Comparison of ENCODE assay signal across 9 mouse cellular contexts in the genomic region with DNA sequence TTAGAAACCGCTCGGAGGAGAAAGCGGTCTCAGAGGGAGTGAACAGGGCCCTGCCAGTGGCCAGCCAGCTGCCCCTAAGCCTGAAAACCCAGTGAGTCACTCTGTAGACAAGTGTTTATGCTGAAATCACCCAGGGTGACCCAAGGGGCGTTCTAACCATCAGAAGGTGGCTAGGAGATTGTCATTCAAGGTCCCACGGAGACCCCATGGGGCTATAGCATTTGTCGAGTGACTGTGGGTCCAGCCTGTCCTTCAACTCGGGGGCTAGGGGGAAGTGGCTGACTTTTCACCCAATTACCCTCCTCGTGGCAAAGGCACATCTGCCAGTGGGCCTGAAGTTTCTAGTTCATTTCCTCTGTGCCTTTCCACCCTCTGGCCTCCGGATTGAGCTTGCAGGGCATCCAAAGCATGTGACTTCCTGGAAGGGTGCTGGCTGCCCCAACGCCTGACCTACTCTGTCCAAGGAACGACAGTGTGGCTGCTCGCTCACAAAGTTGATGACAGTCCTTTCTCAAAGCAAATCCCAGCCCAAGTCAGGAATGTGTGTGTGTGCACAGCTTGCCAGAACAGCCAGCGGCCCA.
DNase-seq lines count a peak whose midpoint lies in the region; ATAC-seq and TF ChIP-seq lines count a peak whose summit lies in the region.
"Had no signal": no experiment of that assay in that cellular context is flagged by ENCODE, and none has a peak within 500 bp of the region (broad histone marks: within the 10 kb centered on the region; RNA-seq: fewer than 3 reads in every experiment).

No protein-coding gene starts in this region.

- H3K27me3 ChIP-seq in forebrain, postnatal 0 days (ENCODE audit: insufficient read depth, low read length) = no peaks in the 10 kb centered on the region
- no peaks in the 10 kb centered on the region for H3K27me3 ChIP-seq in hindbrain, embryonic 11.5 days (ENCODE audit: control insufficient read depth, insufficient read depth, low read length)
- H3K27me3 ChIP-seq in limb, embryonic 15.5 days = no peaks in the 10 kb centered on the region
- no peaks in the 10 kb centered on the region for H3K27me3 ChIP-seq in midbrain, embryonic 15.5 days (replicated peaks)

- WGBS in forebrain, postnatal 0 days = 26% methylated on average over 13 of the region's 13 CpGs
- 23% methylated on average over 13 of the region's 13 CpGs for WGBS in hindbrain, embryonic 11.5 days
- 38% methylated on average over 13 of the region's 13 CpGs for WGBS in limb, embryonic 15.5 days
- WGBS in midbrain, embryonic 15.5 days = 18% methylated on average over 13 of the region's 13 CpGs

- no peak for TF ChIP-seq CTCF in forebrain, postnatal 0 days (IDR thresholded peaks at IDR 0.05; ENCODE audit: low read depth)

- peaks cover 10% of the 10 kb centered on the region; the same call in 1 of the 2 replicates for H3K4me1 ChIP-seq in forebrain, postnatal 0 days (ENCODE audit: insufficient read depth)
- H3K4me1 ChIP-seq in hindbrain, embryonic 11.5 days (replicated peaks; ENCODE audit: control insufficient read depth, insufficient read depth, low read length) = peaks cover 6% of the 10 kb centered on the region
- peaks cover 29% of the 10 kb centered on the region for H3K4me1 ChIP-seq in limb, embryonic 15.5 days
- H3K4me1 ChIP-seq in midbrain, embryonic 15.5 days = peaks cover 35% of the 10 kb centered on the region

- no peak overlapping the region for H3K4me3 ChIP-seq in forebrain, postnatal 0 days (ENCODE audit: low read depth, low read length)
- no peak overlapping the region for H3K4me3 ChIP-seq in hindbrain, embryonic 11.5 days (ENCODE audit: low read depth, low read length)
- no peak overlapping the region for H3K4me3 ChIP-seq in limb, embryonic 15.5 days
- H3K4me3 ChIP-seq in midbrain, embryonic 15.5 days = no peak overlapping the region

- no peaks in the 10 kb centered on the region for H3K9me3 ChIP-seq in forebrain, postnatal 0 days (ENCODE audit: low read length)
- H3K9me3 ChIP-seq in hindbrain, embryonic 11.5 days (ENCODE audit: control insufficient read depth, low read length) = no peaks in the 10 kb centered on the region
- H3K9me3 ChIP-seq in limb, embryonic 15.5 days = no peaks in the 10 kb centered on the region
- no peaks in the 10 kb centered on the region for H3K9me3 ChIP-seq in midbrain, embryonic 15.5 days

- 0 out of 2 replicates have a peak overlapping the region, but pooled peaks have one; percentile 4 for H3K4me2 ChIP-seq in forebrain, postnatal 0 days (ENCODE audit: low read depth)
- H3K4me2 ChIP-seq in hindbrain, embryonic 11.5 days (replicated peaks; ENCODE audit: low read depth, low read length) = no peak overlapping the region
- H3K4me2 ChIP-seq in limb, embryonic 15.5 days = no peak overlapping the region
- H3K4me2 ChIP-seq in midbrain, embryonic 15.5 days = no peak overlapping the region

- H3K27ac ChIP-seq in forebrain, postnatal 0 days (ENCODE audit: low read depth, low read length) = peak overlapping the region; percentile 69
- H3K27ac ChIP-seq in hindbrain, embryonic 11.5 days (ENCODE audit: low read depth, low read length) = peak overlapping the region; percentile 37
- peak overlapping the region; percentile 47; the same call in 1 of the 2 replicates for H3K27ac ChIP-seq in limb, embryonic 15.5 days
- H3K27ac ChIP-seq in midbrain, embryonic 15.5 days = peak overlapping the region; percentile 66
- H3K27ac ChIP-seq: liver, embryonic 14.5 days had no signal

- no peaks in the 10 kb centered on the region for H3K36me3 ChIP-seq in forebrain, postnatal 0 days (ENCODE audit: insufficient read depth)
- H3K36me3 ChIP-seq in hindbrain, embryonic 11.5 days (ENCODE audit: control insufficient read depth, insufficient read depth, low read length) = no peaks in the 10 kb centered on the region
- no peaks in the 10 kb centered on the region for H3K36me3 ChIP-seq in limb, embryonic 15.5 days
- H3K36me3 ChIP-seq in midbrain, embryonic 15.5 days (replicated peaks) = no peaks in the 10 kb centered on the region

- ATAC-seq in forebrain, postnatal 0 days = peak; percentile 73
- ATAC-seq in hindbrain, embryonic 11.5 days (ENCODE audit: low FRiP score) = peak; percentile 45; the same call in 1 of the 2 replicates
- ATAC-seq in limb, embryonic 15.5 days (ENCODE audit: insufficient number of reproducible peaks, low FRiP score, low TSS enrichment, low read depth) = no peak
- ATAC-seq in midbrain, embryonic 15.5 days (replicated peaks) = peak; percentile 25; the same call in 1 of the 2 replicates
- ATAC-seq in erythroid progenitor cell, adult 5-6 weeks (replicated peaks; ENCODE audit: low FRiP score, poor library complexity, severe bottlenecking) = no peak

- no peak overlapping the region for H3K9ac ChIP-seq in forebrain, postnatal 0 days
- 0 out of 2 replicates have a peak overlapping the region, but pooled peaks have one; percentile 15 for H3K9ac ChIP-seq in hindbrain, embryonic 11.5 days (ENCODE audit: low read depth, low read length)
- no peak overlapping the region for H3K9ac ChIP-seq in limb, embryonic 15.5 days
- no peak overlapping the region for H3K9ac ChIP-seq in midbrain, embryonic 15.5 days
- H3K9ac ChIP-seq: liver, embryonic 14.5 days had no signal

- peak; percentile 81 for DNase-seq in MN1 (ENCODE audit: low spot score)
- DNase-seq in adrenal gland, postnatal 14 days = peak; percentile 66
- DNase-seq in forebrain, postnatal 0 days = no peak
- peak; percentile 47 for DNase-seq in hindbrain, embryonic 11.5 days (ENCODE audit: low spot score)
- no peak for DNase-seq in T-cell, adult 2 months (ENCODE audit: low spot score)

Comparison
In these comparisons a context has a peak if more than half of its experiments do, and no peak if none do; other contexts are left out.
1. DNase-seq: peak in MN1 (single experiment), adrenal gland, postnatal 14 days (single experiment) and hindbrain, embryonic 11.5 days (single experiment); none in forebrain, postnatal 0 days (single experiment) and T-cell, adult 2 months (single experiment).
2. ATAC-seq: peak in forebrain, postnatal 0 days (single experiment), hindbrain, embryonic 11.5 days (single experiment) and midbrain, embryonic 15.5 days (single experiment); none in limb, embryonic 15.5 days (single experiment) and erythroid progenitor cell, adult 5-6 weeks (single experiment).
3. Peak in every context shown above with its lines, with median percentiles within 50 percentile points of each other: H3K27ac ChIP-seq.